Mouse (Mus musculus) kidney, postnatal 36 days (tissue): ENCODE measurements around the gene Pramef25.
"Not testable (repeated sequence)": the region's sequence is repeated elsewhere in the genome, so short reads cannot be mapped to it uniquely, and the experiment has no call there.

Experiments
- DNase-seq, 2 experiments: peaks; one replicate each; pipeline ENCODE4 v3.0.0; 2021 to 2022; ENCODE audit warnings: mixed read lengths in 2 of 2

Pramef25 gene

GRCm38 (mm10) chr4:143950916-143951315 is at the start of gene Pramef25:
Gene Pramef25, minus strand, starts transcription at chr4:143951016.
- not testable (repeated sequence) for DNase-seq

- DNase-seq: not testable (repeated sequence)
These were observed 43.5 kb upstream of the Pramef25 start, which contains the start of gene Pramef17 for GRCm38 (mm10) chr4:143994269-143994668. Gene Pramef17, minus strand, starts transcription at chr4:143994369.

GRCm38 (mm10) chr4:143988126-143988525 is 37.3 kb upstream of the Pramef25 start:
- DNase-seq: peak; percentile 38 to 39

- DNase-seq: peak; percentile 4 to 43
These were observed 36.7 kb upstream of the Pramef25 start for GRCm38 (mm10) chr4:143987475-143987941.

- peak; percentile 4 to 10 for DNase-seq
These were observed 34.9 kb upstream of the Pramef25 start for GRCm38 (mm10) chr4:143985733-143986132.

GRCm38 (mm10) chr4:143985165-143985564 is 34.3 kb upstream of the Pramef25 start:
- peak in 1 of 2 experiments; percentile 2 for DNase-seq

GRCm38 (mm10) chr4:143983446-143983845 is 32.6 kb upstream of the Pramef25 start:
- not testable (repeated sequence) for DNase-seq

- DNase-seq: not testable (repeated sequence)
These were observed 16.0 kb upstream of the Pramef25 start, which contains the start of gene Gm13101 for GRCm38 (mm10) chr4:143966850-143967249. Gene Gm13101, minus strand, starts transcription at chr4:143966950.

- not testable (repeated sequence) for DNase-seq
These were observed 50.5 kb downstream of the Pramef25 start, which contains the start of gene Pramef6 for GRCm38 (mm10) chr4:143900280-143900679. Gene Pramef6, minus strand, starts transcription at chr4:143900380.
